Mouse (Mus musculus) cortical plate, adult 2 months (tissue): ENCODE results near the gene Smim24. TPM values are rescaled to one million over a fixed set of nuclear protein-coding genes. Genes with fewer than 3 reads are reported as not detected.

Experiments used
- H3K27ac ChIP-seq: fragments of 200-500 bp; 2 replicates; pipeline ENCODE4 v1.5.1; 2012; ENCODE audit warnings: low read length, control low read depth, inconsistent platforms; ENCODE audit not compliant: insufficient read depth
- H3K4me1 ChIP-seq: fragments of 200-500 bp; 2 replicates; pipeline ENCODE4 v1.6.1; 2011; ENCODE audit warnings: low read length; ENCODE audit not compliant: control insufficient read depth, insufficient read depth
- H3K4me3 ChIP-seq: fragments of 200-500 bp; 2 replicates; pipeline ENCODE4 v1.5.1; 2011; ENCODE audit warnings: mild to moderate bottlenecking, low read length, control low read depth; ENCODE audit not compliant: insufficient read depth
- CTCF ChIP-seq: fragments of 200-500 bp; IDR thresholded peaks from 2 replicates; pipeline ENCODE4 v1.5.1; 2011; ENCODE audit warnings: mild to moderate bottlenecking, control low read depth, low read length; ENCODE audit not compliant: insufficient read depth; ENCODE audit errors: extremely low read depth
- POLR2A ChIP-seq: fragments of 200-500 bp; IDR thresholded peaks from 2 replicates; pipeline ENCODE4 v1.6.1; 2011; ENCODE audit warnings: mild to moderate bottlenecking, low read length, control low read depth; ENCODE audit not compliant: insufficient read depth; ENCODE audit errors: extremely low read depth
- polyA plus RNA-seq: library from polyadenylated mRNA; depleted of rRNA; stranded (reverse); fragments of >200 nt; gene quantifications from 2 replicates; pipeline ENCODE4 v1.2.3, GENCODE M21; 2012

The Smim24 gene
- polyA plus RNA-seq, 1 experiment: 2.5 TPM

DNA sequence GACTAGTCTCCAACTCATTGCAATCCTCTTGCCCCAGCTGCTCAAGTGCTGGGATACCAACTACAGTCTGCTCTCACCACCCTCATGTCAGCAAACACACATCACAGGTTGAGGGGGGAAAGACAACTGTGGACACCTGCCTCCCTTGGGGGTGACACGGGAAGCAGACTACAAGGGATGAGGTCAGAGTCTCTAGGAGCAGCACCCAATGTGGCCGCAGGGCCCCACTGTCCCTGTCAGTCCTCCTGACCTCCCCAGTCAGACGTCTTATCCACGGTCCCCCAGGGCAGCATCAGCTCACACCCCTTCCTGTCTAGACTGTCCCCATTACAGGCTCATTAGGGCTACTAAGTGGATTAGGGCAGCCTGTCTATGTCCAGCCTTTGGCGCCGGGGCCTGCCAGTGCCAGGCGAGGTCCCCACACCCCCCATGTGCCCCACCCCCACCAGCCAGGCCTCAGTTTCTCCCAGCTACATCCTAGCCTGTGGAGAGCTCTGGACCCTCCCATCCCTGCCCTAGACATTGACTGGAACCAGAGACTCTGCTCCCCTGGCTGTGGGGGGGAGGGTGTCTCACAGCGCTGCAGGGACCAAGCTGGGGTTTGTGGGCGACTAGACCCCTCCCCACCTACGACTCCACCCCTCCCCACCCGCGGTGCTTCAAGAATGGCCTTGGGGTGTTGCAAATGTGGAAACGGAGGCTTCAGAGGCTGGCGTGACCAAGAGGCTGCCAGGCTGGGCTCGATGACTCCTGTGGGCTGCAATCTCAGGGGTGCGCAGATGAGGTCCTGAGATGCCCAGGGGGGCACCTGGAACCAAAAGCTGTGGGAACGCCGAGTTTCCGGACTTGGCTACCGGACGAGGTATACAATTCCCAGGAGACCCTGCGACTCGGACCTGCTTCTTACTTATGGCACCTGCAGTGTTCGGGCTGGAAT, 13.9 kb downstream of the Smim24 start:
- Histone ChIP-seq H3K4me3 (no peak overlapping the region), H3K4me1 (peaks cover 12% of the 10 kb centered on the region), H3K27ac (no peak overlapping the region)
- TF ChIP-seq CTCF: no peak
- no peak for TF ChIP-seq POLR2A

DNA sequence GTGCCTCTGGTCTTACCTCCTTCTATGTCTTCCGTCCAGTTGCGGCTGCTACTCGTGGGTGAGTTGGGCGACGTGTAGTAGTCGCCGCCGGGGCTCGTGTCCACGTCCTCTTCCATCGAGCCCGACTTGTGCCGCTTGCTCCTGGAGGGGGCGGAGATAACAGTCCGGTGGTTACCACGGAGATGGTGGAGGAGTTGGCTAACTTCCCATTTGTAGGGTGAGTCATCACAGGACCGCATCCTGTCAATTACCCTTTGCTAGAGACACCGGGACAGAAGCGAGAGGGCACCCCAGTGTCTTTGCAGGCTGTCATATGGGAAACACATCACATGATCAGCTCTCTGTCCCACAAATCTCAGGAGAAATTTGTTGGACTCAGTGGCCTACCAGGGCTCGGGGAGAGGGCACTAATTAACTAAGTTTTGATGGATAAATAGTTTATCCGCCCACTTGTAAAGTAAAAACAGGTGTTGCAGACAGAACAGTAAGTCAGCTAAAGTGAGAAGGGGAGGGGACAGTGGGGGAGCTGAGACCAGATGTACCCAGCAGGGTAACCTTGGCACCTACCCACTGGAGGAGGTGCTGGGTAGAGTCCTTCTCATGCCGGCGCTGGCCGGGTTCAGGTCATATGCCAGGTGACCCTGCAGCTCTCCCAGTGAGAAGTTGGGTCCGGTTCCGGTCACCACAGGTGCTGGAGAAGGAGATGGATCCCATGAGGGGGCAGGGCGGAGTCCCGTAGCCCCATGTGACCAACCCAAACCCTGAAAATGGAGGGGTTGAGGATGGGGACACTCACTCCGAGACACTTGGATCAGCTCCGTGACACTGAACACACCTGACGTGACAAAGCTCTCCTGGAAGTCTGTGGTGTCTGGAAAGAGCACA, 14.9 kb downstream of the Smim24 start:
- Histone ChIP-seq H3K4me3 (no peak overlapping the region), H3K27ac (peak overlapping the region; percentile 34; the same call in 1 of the 2 replicates), H3K4me1 (peaks cover 14% of the 10 kb centered on the region)
- no peak for TF ChIP-seq CTCF
- TF ChIP-seq POLR2A: no peak

DNA sequence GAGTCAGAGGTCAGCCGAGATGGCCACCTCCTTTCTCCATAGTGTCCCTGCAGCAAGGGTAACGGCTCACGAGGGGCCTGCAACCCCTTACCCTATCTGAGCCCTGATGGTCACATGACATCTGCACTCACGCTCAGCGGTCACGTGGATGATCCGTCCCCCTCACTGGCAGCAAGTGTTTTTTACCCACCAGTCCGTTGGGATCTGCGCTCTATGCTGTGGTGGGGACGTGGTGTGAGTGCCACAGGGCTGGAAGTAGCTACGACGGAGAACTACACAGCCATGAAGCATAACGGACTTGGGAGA, 15.5 kb downstream of the Smim24 start:
- no peak for TF ChIP-seq CTCF
- no peak for TF ChIP-seq POLR2A
- Histone ChIP-seq H3K4me1 (peaks cover 14% of the 10 kb centered on the region), H3K27ac (peak overlapping the region; percentile 34; the same call in 1 of the 2 replicates), H3K4me3 (no peak overlapping the region)

DNA sequence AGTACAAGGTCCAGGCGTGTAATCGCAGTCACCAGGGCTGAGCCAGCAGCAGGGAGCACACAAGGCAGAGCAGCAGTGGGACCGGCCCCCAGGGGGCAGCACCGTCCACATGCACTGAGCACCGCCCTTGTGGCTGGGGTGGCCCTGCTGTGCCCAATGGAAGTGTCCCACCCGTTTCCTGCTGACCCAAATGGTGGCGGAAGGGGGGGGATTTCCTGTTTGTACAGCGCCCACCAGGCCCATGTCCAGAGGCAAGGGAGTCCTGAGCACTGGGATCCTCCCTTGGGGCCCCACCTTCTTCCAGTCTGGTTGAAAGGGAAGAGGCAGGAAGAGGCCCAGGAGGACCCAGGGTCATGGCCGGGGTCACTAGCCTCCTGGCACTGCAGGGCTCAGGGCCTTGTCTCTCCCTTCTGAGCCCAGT, 16.0 kb downstream of the Smim24 start:
- Histone ChIP-seq H3K4me3 (no peak overlapping the region), H3K27ac (0 out of 2 replicates have a peak overlapping the region, but pooled peaks have one; percentile 34), H3K4me1 (peaks cover 17% of the 10 kb centered on the region)
- peak; percentile 65 for TF ChIP-seq CTCF
- no peak for TF ChIP-seq POLR2A

DNA sequence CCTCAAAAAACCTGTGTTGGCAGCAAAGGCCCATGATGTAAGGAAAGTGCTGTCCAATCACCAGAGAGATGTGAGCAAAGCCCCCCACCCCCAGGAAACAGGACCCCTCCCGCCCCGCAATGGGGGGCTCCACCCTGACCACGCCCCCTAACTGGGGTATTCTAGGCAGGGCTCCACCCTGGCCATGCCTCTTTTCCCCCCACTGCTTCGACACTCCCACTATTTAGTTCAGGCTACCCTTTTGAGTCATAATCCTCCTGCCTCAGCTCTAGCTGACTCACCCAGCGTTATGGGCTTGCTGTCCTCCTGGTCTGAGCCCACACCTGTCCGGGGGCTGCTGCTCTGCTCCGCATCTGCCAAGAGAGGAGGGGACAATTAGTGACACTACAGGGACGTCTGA, 16.5 kb downstream of the Smim24 start:
- Histone ChIP-seq H3K4me3 (no peak overlapping the region), H3K4me1 (peaks cover 20% of the 10 kb centered on the region), H3K27ac (no peak overlapping the region)
- no peak for TF ChIP-seq POLR2A
- TF ChIP-seq CTCF: no peak

DNA sequence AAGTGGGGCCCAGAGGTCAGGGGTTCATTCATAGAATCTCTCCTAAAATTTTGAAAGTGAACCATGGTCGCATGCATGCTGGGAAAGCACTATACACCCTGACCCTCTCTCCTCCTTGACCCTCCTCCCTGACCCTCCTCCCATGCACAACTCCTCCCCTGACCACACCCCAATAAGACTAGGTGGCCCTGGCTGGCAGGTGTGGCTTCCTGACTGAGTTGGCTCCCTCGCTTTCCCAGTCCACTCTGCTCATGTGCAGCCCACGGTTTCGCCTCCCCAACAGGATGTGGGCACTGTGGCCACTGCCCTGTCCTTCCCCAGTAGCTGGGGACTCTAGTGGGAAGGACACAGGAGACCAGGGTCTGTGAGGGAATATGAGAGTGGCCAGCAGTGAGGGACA, 17.5 kb downstream of the Smim24 start:
- Histone ChIP-seq H3K4me3 (no peak overlapping the region), H3K4me1 (peaks cover 24% of the 10 kb centered on the region), H3K27ac (peak overlapping the region; percentile 45)
- no peak for TF ChIP-seq POLR2A
- no peak for TF ChIP-seq CTCF

DNA sequence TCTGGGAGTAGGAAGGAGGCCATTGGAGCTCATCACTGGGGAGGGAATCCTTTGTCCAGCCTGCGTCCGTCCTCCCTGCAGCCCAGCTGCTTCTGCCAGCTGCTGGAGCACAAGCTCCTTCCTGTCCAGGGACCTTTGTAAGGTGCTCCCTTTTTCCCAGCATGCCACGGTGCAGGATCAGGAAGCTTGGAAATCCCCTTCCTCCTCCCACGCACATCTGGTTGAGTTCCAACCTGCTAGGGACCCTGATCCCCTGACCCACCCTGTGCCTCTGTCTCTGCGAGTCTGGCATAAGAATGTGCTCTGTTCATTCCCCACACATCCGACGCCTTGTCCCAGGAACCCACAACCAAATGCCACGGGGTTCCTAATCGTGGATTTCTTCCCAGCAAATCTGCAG, 18.1 kb downstream of the Smim24 start:
- Histone ChIP-seq H3K4me1 (peaks cover 28% of the 10 kb centered on the region), H3K4me3 (no peak overlapping the region), H3K27ac (peak overlapping the region; percentile 45)
- TF ChIP-seq CTCF (no peak), POLR2A (no peak)

DNA sequence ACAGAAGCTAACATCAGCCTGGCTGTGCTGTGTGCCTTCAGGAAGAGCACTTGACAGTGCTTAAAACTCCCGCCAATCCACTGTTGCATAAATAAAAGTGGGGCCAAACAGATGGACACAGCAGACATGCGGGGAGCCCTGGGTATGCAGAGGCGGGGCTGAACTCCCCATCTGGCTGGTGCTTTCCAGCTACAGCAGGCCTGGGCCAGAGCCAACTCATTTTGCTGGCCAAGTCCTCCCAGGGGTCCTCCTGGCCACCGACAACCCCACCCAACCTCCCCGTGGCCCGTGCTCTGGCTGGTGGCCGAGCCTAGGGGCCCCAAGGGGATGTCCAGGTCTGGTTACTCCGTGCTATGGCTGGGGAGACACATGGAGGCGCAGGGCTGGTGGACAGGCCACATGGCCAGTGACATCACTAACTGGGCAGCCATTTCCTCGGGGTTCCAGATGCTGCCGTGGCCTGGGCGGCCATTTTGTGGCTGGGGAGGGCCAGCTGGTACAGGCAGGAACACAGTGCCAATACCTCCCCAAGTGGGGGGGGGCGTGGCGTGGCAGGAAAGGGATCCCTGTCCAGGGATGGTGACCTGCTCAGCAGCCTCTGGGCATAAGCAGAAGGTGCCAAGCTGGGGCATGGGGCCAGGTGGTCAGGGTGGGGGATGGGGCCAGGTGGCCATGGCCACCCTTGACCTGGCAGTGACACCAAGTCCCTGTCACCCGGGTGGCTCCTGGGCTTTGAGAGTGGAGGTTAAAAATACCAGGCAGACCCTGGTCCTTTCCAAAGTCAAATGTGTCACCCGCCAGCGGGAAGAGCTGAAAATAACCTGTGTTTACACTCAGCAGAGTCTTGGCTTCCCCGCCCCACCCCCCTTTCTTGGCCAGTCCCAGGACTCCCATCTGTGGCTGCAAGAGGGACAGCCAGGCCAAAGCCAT, 18.9 kb downstream of the Smim24 start:
- Histone ChIP-seq H3K27ac (peak overlapping the region; percentile 98), H3K4me3 (no peak overlapping the region), H3K4me1 (peaks cover 28% of the 10 kb centered on the region)
- no peak for TF ChIP-seq CTCF
- TF ChIP-seq POLR2A: no peak
